8 mouse cellular contexts compared by ENCODE assay signal in the genomic region with DNA sequence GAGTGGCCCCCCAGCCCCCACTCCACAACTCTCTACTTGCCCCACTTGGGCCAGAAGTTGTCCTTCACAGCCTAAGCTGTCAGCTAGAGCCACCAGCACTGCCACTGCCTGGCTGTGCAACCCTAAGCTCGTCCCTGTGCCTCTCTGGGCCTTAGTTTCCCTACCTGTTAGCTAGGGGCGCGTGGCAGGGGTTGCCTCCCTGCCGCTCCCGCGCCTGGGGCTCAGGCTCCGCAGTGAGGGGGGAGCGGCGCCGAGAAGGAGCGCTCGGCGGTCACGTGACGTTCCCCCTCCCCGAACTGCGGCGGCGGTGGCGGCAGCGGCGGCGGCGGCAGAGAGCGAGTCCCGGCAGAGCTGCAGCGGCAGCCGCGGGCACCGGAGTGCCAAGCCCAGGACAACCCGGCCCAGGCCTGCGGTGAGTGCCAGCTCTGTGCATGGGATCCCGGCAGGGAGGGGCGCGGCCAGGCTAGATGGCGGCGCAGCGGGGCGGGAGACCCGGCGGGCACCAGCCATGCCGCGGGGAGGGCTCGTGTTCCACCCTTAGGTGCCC. TPM values are rescaled to one million over a fixed set of nuclear protein-coding genes. Genes with fewer than 3 reads are reported as not detected.
A peak's percentile ranks its signal among the peaks of the same experiment; 100 is the strongest.
DNase-seq lines count a peak whose midpoint lies in the region; ATAC-seq lines count a peak whose summit lies in the region.

A gene (plus strand): TSS at position 294 of the 547 bp plus-strand sequence.

- peaks cover 5% of the 10 kb centered on the region; the same call in 1 of the 2 replicates for H3K27me3 ChIP-seq in forebrain, embryonic 14.5 days (replicated peaks; ENCODE audit: control insufficient read depth, insufficient read depth, low read length)
- no peaks in the 10 kb centered on the region for H3K27me3 ChIP-seq in hindbrain, embryonic 15.5 days
- H3K27me3 ChIP-seq in midbrain, embryonic 13.5 days = peaks cover 28% of the 10 kb centered on the region; the same call in 1 of the 2 replicates

- peaks cover 18% of the 10 kb centered on the region for H3K4me1 ChIP-seq in forebrain, embryonic 14.5 days (ENCODE audit: control insufficient read depth, insufficient read depth, low read length)
- H3K4me1 ChIP-seq in hindbrain, embryonic 15.5 days (replicated peaks) = peaks cover 63% of the 10 kb centered on the region
- peaks cover 55% of the 10 kb centered on the region for H3K4me1 ChIP-seq in midbrain, embryonic 13.5 days (replicated peaks)

- H3K27ac ChIP-seq in forebrain, embryonic 14.5 days (ENCODE audit: low read depth, low read length) = no peak within 1 kb of the TSS
- peak within 1 kb of the TSS; percentile 82 for H3K27ac ChIP-seq in hindbrain, embryonic 15.5 days (replicated peaks)
- H3K27ac ChIP-seq in midbrain, embryonic 13.5 days = no peak within 1 kb of the TSS

- ATAC-seq in forebrain, embryonic 14.5 days = peak; percentile 51
- peak; percentile 54 for ATAC-seq in hindbrain, embryonic 15.5 days (ENCODE audit: low FRiP score, low read depth)
- ATAC-seq in midbrain, embryonic 13.5 days = peak; percentile 74

- WGBS in forebrain, embryonic 14.5 days = under 1% methylated on average over 36 of the region's 44 CpGs
- WGBS in hindbrain, embryonic 15.5 days = under 1% methylated on average over 37 of the region's 44 CpGs
- WGBS in midbrain, embryonic 13.5 days = under 1% methylated on average over 33 of the region's 44 CpGs

- intact Hi-C loops in left cerebral cortex, postnatal 25 days (cut with DNase I) = no loop called here

- peak within 1 kb of the TSS; percentile 92 for H3K4me2 ChIP-seq in forebrain, embryonic 14.5 days (ENCODE audit: low read length)
- H3K4me2 ChIP-seq in hindbrain, embryonic 15.5 days = peak within 1 kb of the TSS; percentile 69
- peak within 1 kb of the TSS; percentile 87 for H3K4me2 ChIP-seq in midbrain, embryonic 13.5 days (replicated peaks)

- H3K9me3 ChIP-seq in forebrain, embryonic 14.5 days (replicated peaks; ENCODE audit: control insufficient read depth, low read length) = no peaks in the 10 kb centered on the region
- H3K9me3 ChIP-seq in hindbrain, embryonic 15.5 days = no peaks in the 10 kb centered on the region
- no peaks in the 10 kb centered on the region for H3K9me3 ChIP-seq in midbrain, embryonic 13.5 days

- peak within 1 kb of the TSS; percentile 52 for H3K4me3 ChIP-seq in forebrain, embryonic 14.5 days (ENCODE audit: low read depth, low read length)
- H3K4me3 ChIP-seq in hindbrain, embryonic 15.5 days = peak within 1 kb of the TSS; percentile 83
- H3K4me3 ChIP-seq in midbrain, embryonic 13.5 days (replicated peaks) = peak within 1 kb of the TSS; percentile 64

- no peaks in the 10 kb centered on the region for H3K36me3 ChIP-seq in forebrain, embryonic 14.5 days (ENCODE audit: control insufficient read depth, insufficient read depth, low read length)
- no peaks in the 10 kb centered on the region for H3K36me3 ChIP-seq in hindbrain, embryonic 15.5 days
- no peaks in the 10 kb centered on the region for H3K36me3 ChIP-seq in midbrain, embryonic 13.5 days

- peak; percentile 25 for DNase-seq in embryo, embryonic 10 days (ENCODE audit: low spot score)
- no peak for DNase-seq in embryo, embryonic 10.5 days (ENCODE audit: low spot score)
- peak; percentile 70 for DNase-seq in adrenal gland, postnatal 25 days
- peak; percentile 64 for DNase-seq in forebrain, embryonic 14.5 days (ENCODE audit: low spot score)
- DNase-seq in left cerebral cortex, postnatal 25 days (ENCODE audit: low spot score in 2 of 2) = peak; percentile 80 to 83
- DNase-seq in thymus, postnatal 14 days = peak; percentile 61

- peak within 1 kb of the TSS; percentile 73 for H3K9ac ChIP-seq in forebrain, embryonic 14.5 days (ENCODE audit: low read length)
- H3K9ac ChIP-seq in hindbrain, embryonic 15.5 days = peak within 1 kb of the TSS; percentile 91
- H3K9ac ChIP-seq in midbrain, embryonic 13.5 days (replicated peaks) = peak within 1 kb of the TSS; percentile 84

RNA-seq across cellular contexts. Expression of the gene that starts here (rescaled TPM):
- total RNA-seq in adrenal gland, postnatal 25 days (2021) = 97.3 and 130 TPM in 2 replicates
- 25.5 and 32.7 TPM in 2 replicates for polyA plus RNA-seq in forebrain, embryonic 14.5 days (2014; fragmentation: Nextera tagmentation; extraction: Ambion mirVana)
- polyA plus RNA-seq in hindbrain, embryonic 15.5 days (2015; fragmentation: Nextera tagmentation; extraction: Ambion mirVana) = 93.2 and 99.6 TPM in 2 replicates
- 100 to 1,000 TPM; 263 to 318 TPM for total RNA-seq in left cerebral cortex, postnatal 25 days (2021)
- 28.5 and 30.4 TPM in 2 replicates for polyA plus RNA-seq in midbrain, embryonic 13.5 days (2015; fragmentation: Nextera tagmentation; extraction: Ambion mirVana)
